Mouse (Mus musculus) spleen, adult 18-20 months (tissue): ENCODE results near the gene Prkra.

Experiments used
- DNase-seq, 2 experiments: peaks; one replicate each; pipeline ENCODE4 v3.0.0; 2022; ENCODE audit warnings: mixed read lengths in 2 of 2

Gene Prkra

GRCm38 (mm10) chr2:76647883-76648570, at the start of gene Prkra, which contains the start of gene Pjvk:
TSS of gene Prkra (minus strand) at chr2:76648015.
TSS of gene Pjvk (plus strand) at chr2:76648476.
- peak; percentile 78 to 86 for DNase-seq

GRCm38 (mm10) chr2:76695290-76695689, 47.5 kb upstream of the Prkra start:
- no peak for DNase-seq

GRCm38 (mm10) chr2:76693765-76694164, 46.0 kb upstream of the Prkra start:
- no peak for DNase-seq

- no peak for DNase-seq
Observed at GRCm38 (mm10) chr2:76690436-76691204, 42.8 kb upstream of the Prkra start.

- no peak for DNase-seq
Observed at GRCm38 (mm10) chr2:76688162-76688561, 40.3 kb upstream of the Prkra start.

GRCm38 (mm10) chr2:76687608-76688007, 39.8 kb upstream of the Prkra start:
- no peak for DNase-seq

GRCm38 (mm10) chr2:76686986-76687385, 39.2 kb upstream of the Prkra start:
- DNase-seq: no peak

GRCm38 (mm10) chr2:76682301-76682700, 34.5 kb upstream of the Prkra start:
- DNase-seq: no peak

- no peak for DNase-seq
Observed at GRCm38 (mm10) chr2:76676401-76677226, 28.8 kb upstream of the Prkra start.

GRCm38 (mm10) chr2:76675949-76676348, 28.1 kb upstream of the Prkra start:
- no peak for DNase-seq

- peak in 1 of 2 experiments; percentile 25 for DNase-seq
Observed at GRCm38 (mm10) chr2:76675451-76675850, 27.6 kb upstream of the Prkra start.

- peak; percentile 78 to 82 for DNase-seq
Observed at GRCm38 (mm10) chr2:76674725-76675427, 27.1 kb upstream of the Prkra start, which contains the start of gene Plekha3. TSS of gene Plekha3 (plus strand) at chr2:76675281.

- DNase-seq: peak; percentile 43 to 69
Observed at GRCm38 (mm10) chr2:76673472-76674081, 25.8 kb upstream of the Prkra start.

- peak; percentile 84 to 90 for DNase-seq
Observed at GRCm38 (mm10) chr2:76672966-76673392, 25.2 kb upstream of the Prkra start, which contains the start of gene Fkbp7. TSS of gene Fkbp7 (minus strand) at chr2:76673116.

GRCm38 (mm10) chr2:76672134-76672745, 24.4 kb upstream of the Prkra start:
- no peak for DNase-seq

GRCm38 (mm10) chr2:76671641-76672040, 23.8 kb upstream of the Prkra start:
- DNase-seq: no peak

GRCm38 (mm10) chr2:76667200-76667599, 19.4 kb upstream of the Prkra start:
- DNase-seq: no peak

- DNase-seq: no peak
Observed at GRCm38 (mm10) chr2:76665531-76665930, 17.7 kb upstream of the Prkra start.

- DNase-seq: no peak
Observed at GRCm38 (mm10) chr2:76659419-76659818, 11.6 kb upstream of the Prkra start.

- no peak for DNase-seq
Observed at GRCm38 (mm10) chr2:76658551-76658950, 10.7 kb upstream of the Prkra start.

GRCm38 (mm10) chr2:76655982-76656381, 8.2 kb upstream of the Prkra start:
- no peak for DNase-seq
